8 mouse cellular contexts compared by ENCODE assay signal in the genomic region with DNA sequence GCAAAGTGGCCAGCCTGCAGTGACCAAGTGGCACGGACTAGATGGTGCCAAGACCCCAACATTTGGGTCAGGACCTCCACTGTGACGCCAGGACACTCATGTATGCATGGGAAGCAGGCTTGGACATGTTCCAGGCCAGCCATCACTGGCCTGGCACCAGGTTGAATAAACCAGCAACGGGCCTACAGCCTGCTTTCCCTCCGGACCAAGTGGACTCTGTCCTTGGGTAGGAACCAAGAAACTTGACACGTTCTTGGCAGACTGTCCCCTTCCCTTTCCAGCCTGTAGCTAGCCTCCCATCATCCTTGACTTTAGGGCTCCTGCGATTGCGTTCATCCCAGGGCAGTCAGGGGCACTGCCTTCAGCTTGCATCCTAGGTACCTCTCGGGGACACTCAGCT. TPM values are rescaled to one million over a fixed set of nuclear protein-coding genes. Genes with fewer than 3 reads are reported as not detected.
DNase-seq lines count a peak whose midpoint lies in the region; ATAC-seq and TF ChIP-seq lines count a peak whose summit lies in the region.
"Had no signal": no experiment of that assay in that cellular context is flagged by ENCODE, and none has a peak within 500 bp of the region (broad histone marks: within the 10 kb centered on the region; RNA-seq: fewer than 3 reads in every experiment).

No protein-coding gene starts in this region.

- H3K36me3 ChIP-seq in testis, adult 2 months (ENCODE audit: control insufficient read depth, insufficient read depth, low read length): no peaks in the 10 kb centered on the region
- H3K36me3 ChIP-seq in intestine, embryonic 15.5 days: no peaks in the 10 kb centered on the region
- H3K36me3 ChIP-seq: liver, embryonic 15.5 days had no signal

- intact Hi-C loops in gastrocnemius, postnatal 14 days (cut with DNase I; ENCODE audit: low total_unique reads): no loop called here
- intact Hi-C loops in left cerebral cortex, postnatal 14 days (cut with DNase I): no loop called here

- no peak for ATAC-seq in intestine, embryonic 15.5 days

- no peak overlapping the region for H3K4me2 ChIP-seq in intestine, embryonic 15.5 days (replicated peaks)
- H3K4me2 ChIP-seq: liver, embryonic 15.5 days had no signal

- H3K27ac ChIP-seq in testis, adult 2 months (ENCODE audit: control insufficient read depth, insufficient read depth, low read depth, low read length): 0 out of 2 replicates have a peak overlapping the region, but pooled peaks have one; percentile 1
- no peak overlapping the region for H3K27ac ChIP-seq in intestine, embryonic 15.5 days
- H3K27ac ChIP-seq: liver, embryonic 15.5 days had no signal

- TF ChIP-seq POLR2A in testis, adult 2 months (IDR thresholded peaks at IDR 0.05; ENCODE audit: control insufficient read depth, low read depth, low read length): 0 out of 2 replicates have a peak, but pooled peaks have one; percentile 36

- 72% methylated on average over 8 of the region's 8 CpGs for WGBS in intestine, embryonic 15.5 days

- no peak overlapping the region for H3K4me3 ChIP-seq in testis, adult 2 months (ENCODE audit: control insufficient read depth, low read depth, low read length)
- no peak overlapping the region for H3K4me3 ChIP-seq in intestine, embryonic 15.5 days (replicated peaks)
- H3K4me3 ChIP-seq: liver, embryonic 15.5 days had no signal

- DNase-seq in testis, postnatal 14 days (ENCODE audit: low spot score): no peak
- peak; percentile 78 for DNase-seq in gastrocnemius, postnatal 14 days
- peak; percentile 84 for DNase-seq in kidney, postnatal 10 days
- DNase-seq in right cerebral cortex, postnatal 4 days: no peak
- no peak for DNase-seq in left cerebral cortex, postnatal 14 days (ENCODE audit: low spot score in 2 of 2)

- no peak overlapping the region for H3K9ac ChIP-seq in intestine, embryonic 15.5 days
- H3K9ac ChIP-seq: liver, embryonic 15.5 days had no signal

- H3K9me3 ChIP-seq in intestine, embryonic 15.5 days: no peaks in the 10 kb centered on the region
- H3K9me3 ChIP-seq: liver, embryonic 15.5 days had no signal

- peaks cover 9% of the 10 kb centered on the region for H3K4me1 ChIP-seq in testis, adult 2 months (ENCODE audit: control insufficient read depth, insufficient read depth, low read length)
- H3K4me1 ChIP-seq in intestine, embryonic 15.5 days (replicated peaks): peaks cover 16% of the 10 kb centered on the region

- no peak for TF ChIP-seq CTCF in testis, adult 2 months (IDR thresholded peaks at IDR 0.05; ENCODE audit: control insufficient read depth, insufficient read depth, insufficient replicate concordance, low read depth, low read length)

- H3K27me3 ChIP-seq in testis, adult 2 months (ENCODE audit: control insufficient read depth, insufficient read depth, low read length): no peaks in the 10 kb centered on the region
- H3K27me3 ChIP-seq in intestine, embryonic 15.5 days (replicated peaks): no peaks in the 10 kb centered on the region

RNA-seq across cellular contexts. Expression of a gene that starts 11.2 kb away (rescaled TPM):
- polyA plus RNA-seq in testis, adult 2 months (2012; rRNA removed): 79.2 and 105 TPM in 2 replicates
- 10 to 100 TPM; 73.5 to 87.4 TPM for total RNA-seq in gastrocnemius, postnatal 14 days (2021)
- polyA plus RNA-seq in intestine, embryonic 15.5 days (2015; fragmentation: Nextera tagmentation; extraction: Ambion mirVana): 83.7 and 88.8 TPM in 2 replicates
- 100 to 1,000 TPM; 165 to 193 TPM for total RNA-seq in left cerebral cortex, postnatal 14 days (2021)

RNA-seq across cellular contexts. Expression of a gene that starts 14.5 kb away (rescaled TPM):
- 148 and 168 TPM in 2 replicates for polyA plus RNA-seq in testis, adult 2 months (2012; rRNA removed)
- 10 to 100 TPM; 65.9 to 77.0 TPM for total RNA-seq in gastrocnemius, postnatal 14 days (2021)
- 286 and 323 TPM in 2 replicates for polyA plus RNA-seq in intestine, embryonic 15.5 days (2015; fragmentation: Nextera tagmentation; extraction: Ambion mirVana)
- total RNA-seq in left cerebral cortex, postnatal 14 days (2021): 10 to 100 TPM; 64.3 to 69.7 TPM

RNA-seq across cellular contexts. Expression of a gene that starts 15.7 kb away (rescaled TPM):
- 286 and 302 TPM in 2 replicates for polyA plus RNA-seq in testis, adult 2 months (2012; rRNA removed)
- total RNA-seq in gastrocnemius, postnatal 14 days (2021): under 1 TPM in 1 of 2 experiments, not detected in 1; 0.04 TPM
- not detected in 2 replicates for polyA plus RNA-seq in intestine, embryonic 15.5 days (2015; fragmentation: Nextera tagmentation; extraction: Ambion mirVana)
- total RNA-seq in left cerebral cortex, postnatal 14 days (2021): under 1 TPM in 1 of 2 experiments, not detected in 1; 0.08 TPM

RNA-seq across cellular contexts. Expression of a gene that starts 27.4 kb away (rescaled TPM):
- 3.7 and 4.9 TPM in 2 replicates for polyA plus RNA-seq in testis, adult 2 months (2012; rRNA removed)
- 10 to 100 TPM; 18.2 to 21.6 TPM for total RNA-seq in gastrocnemius, postnatal 14 days (2021)
- polyA plus RNA-seq in intestine, embryonic 15.5 days (2015; fragmentation: Nextera tagmentation; extraction: Ambion mirVana): 58.0 and 74.2 TPM in 2 replicates
- total RNA-seq in left cerebral cortex, postnatal 14 days (2021): 10 to 100 TPM; 14.8 to 19.0 TPM

RNA-seq across cellular contexts. Expression of a gene that starts 30.8 kb away (rescaled TPM):
- 0.86 and 0.91 TPM in 2 replicates for polyA plus RNA-seq in testis, adult 2 months (2012; rRNA removed)
- not detected for total RNA-seq in gastrocnemius, postnatal 14 days (2021)
- polyA plus RNA-seq in intestine, embryonic 15.5 days (2015; fragmentation: Nextera tagmentation; extraction: Ambion mirVana): 2.1 and 2.5 TPM in 2 replicates
- total RNA-seq in left cerebral cortex, postnatal 14 days (2021): not detected

Comparison
In these comparisons a context has a peak if more than half of its experiments do, and no peak if none do; other contexts are left out.
1. DNase-seq: peak in gastrocnemius, postnatal 14 days (single experiment) and kidney, postnatal 10 days (single experiment); none in testis, postnatal 14 days (single experiment), right cerebral cortex, postnatal 4 days (single experiment) and left cerebral cortex, postnatal 14 days (0 of 2).